Mouse (Mus musculus) forebrain, embryonic 16.5 days (tissue): ENCODE results near the gene Ciapin1. TPM values are rescaled to one million over a fixed set of nuclear protein-coding genes. Genes with fewer than 3 reads are reported as not detected.

Source experiments
- ATAC-seq: fragments of 200-750 bp; cut with Nextera tagmentation; 2 replicates; pipeline ENCODE4 v1.8.0; 2017; ENCODE audit warnings: mild to moderate bottlenecking, moderate library complexity
- H3K27ac ChIP-seq: fragments of 300-500 bp; sonication (generic); 2 replicates; pipeline ENCODE4 v1.5.1; 2014; ENCODE audit warnings: low read length, control low read depth
- H3K27me3 ChIP-seq: fragments of 300-500 bp; sonication (generic); replicated peaks from 2 replicates; pipeline ENCODE4 v1.6.1; 2014; ENCODE audit warnings: low read length; ENCODE audit not compliant: control insufficient read depth, insufficient read depth
- H3K36me3 ChIP-seq: fragments of 300-500 bp; sonication (generic); 2 replicates; pipeline ENCODE4 v1.6.1; 2014; ENCODE audit not compliant: control insufficient read depth, insufficient read depth
- H3K4me1 ChIP-seq: fragments of 300-500 bp; sonication (generic); replicated peaks from 2 replicates; pipeline ENCODE4 v1.6.1; 2014; ENCODE audit warnings: low read length; ENCODE audit not compliant: control insufficient read depth, insufficient read depth
- H3K4me2 ChIP-seq: fragments of 300-500 bp; sonication (generic); 2 replicates; pipeline ENCODE4 v1.6.1; 2014; ENCODE audit warnings: mild to moderate bottlenecking, low read length, control low read depth
- H3K4me3 ChIP-seq: fragments of 300-500 bp; sonication (generic); replicated peaks from 2 replicates; pipeline ENCODE4 v1.5.1; 2014; ENCODE audit warnings: mild to moderate bottlenecking, low read length, control low read depth
- H3K9ac ChIP-seq: fragments of 300-500 bp; sonication (generic); replicated peaks from 2 replicates; pipeline ENCODE4 v1.6.1; 2014; ENCODE audit warnings: low read depth, low read length, control low read depth
- H3K9me3 ChIP-seq: fragments of 300-500 bp; sonication (generic); 2 replicates; pipeline ENCODE4 v1.6.1; 2016; ENCODE audit warnings: low read length; ENCODE audit not compliant: control insufficient read depth
- WGBS: fragments of 180-500 bp; shearing (Covaris S2); extraction: QIAGEN DNeasy Blood & Tissue Kit; methylation state at CpG from one replicate; pipeline ENCODE4 v1.1.7; 2014; 5-methylcytosine and 5-hydroxymethylcytosine counted together
- polyA plus RNA-seq: library from polyadenylated mRNA; unstranded; fragments of >200 nt; fragmentation: Nextera tagmentation; extraction: Ambion mirVana; gene quantifications from 2 replicates; pipeline ENCODE4 v1.2.1, GENCODE M21; 2015

The Ciapin1 gene
- polyA plus RNA-seq, 1 experiment from 2014 or later: 148 TPM

- H3K4me1 ChIP-seq: peaks cover 7% of the 10 kb centered on the region
- H3K27me3 ChIP-seq: no peaks in the 10 kb centered on the region
- WGBS: 59% methylated on average over 5 of the region's 5 CpGs
- no peak for ATAC-seq
- H3K4me2 ChIP-seq: no peak overlapping the region
- no peaks in the 10 kb centered on the region for H3K36me3 ChIP-seq
- no peak overlapping the region for H3K4me3 ChIP-seq
- H3K9me3 ChIP-seq: no peaks in the 10 kb centered on the region
- H3K27ac ChIP-seq: no peak overlapping the region
- H3K9ac ChIP-seq: no peak overlapping the region
Measured at GRCm38 (mm10) chr8:94778473-94778872, 59.7 kb downstream of the Ciapin1 start.

GRCm38 (mm10) chr8:94778036-94778435 lies 60.1 kb downstream of the Ciapin1 start:
- H3K4me2 ChIP-seq: no peak overlapping the region
- H3K27me3 ChIP-seq: no peaks in the 10 kb centered on the region
- ATAC-seq: no peak
- 65% methylated on average over 10 of the region's 10 CpGs for WGBS
- no peak overlapping the region for H3K4me3 ChIP-seq
- H3K9ac ChIP-seq: no peak overlapping the region
- no peak overlapping the region for H3K27ac ChIP-seq
- H3K36me3 ChIP-seq: no peaks in the 10 kb centered on the region
- H3K9me3 ChIP-seq: no peaks in the 10 kb centered on the region
- H3K4me1 ChIP-seq: peaks cover 11% of the 10 kb centered on the region

DNA sequence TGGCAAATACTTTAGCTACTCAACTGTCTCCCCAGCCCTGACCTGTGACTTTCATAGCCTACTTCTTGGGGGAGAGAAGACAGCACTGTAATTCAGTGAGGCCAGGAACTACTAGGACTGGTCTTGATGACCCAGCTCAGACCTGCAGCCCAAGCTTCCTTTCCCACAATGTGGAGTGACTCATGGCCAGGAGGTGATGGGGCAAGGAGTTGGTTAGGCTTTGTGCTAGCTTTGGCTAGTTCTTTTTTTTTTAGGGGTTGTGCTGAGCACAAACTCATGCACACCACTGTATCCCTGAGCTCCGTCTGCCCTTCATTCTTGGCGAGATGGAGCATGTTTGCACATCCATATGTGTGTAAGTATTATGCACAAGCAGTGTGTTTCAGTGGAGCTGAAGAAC lies 61.8 kb downstream of the Ciapin1 start:
- Histone ChIP-seq H3K9me3 (no peaks in the 10 kb centered on the region), H3K9ac (no peak overlapping the region), H3K4me1 (peaks cover 28% of the 10 kb centered on the region), H3K4me3 (no peak overlapping the region), H3K27ac (no peak overlapping the region), H3K4me2 (no peak overlapping the region), H3K36me3 (no peaks in the 10 kb centered on the region), H3K27me3 (no peaks in the 10 kb centered on the region)
- ATAC-seq: no peak
- WGBS: 90% methylated on average over 2 of the region's 2 CpGs

GRCm38 (mm10) chr8:94774601-94775000 lies 63.6 kb downstream of the Ciapin1 start:
- H3K4me3 ChIP-seq: no peak overlapping the region

DNA sequence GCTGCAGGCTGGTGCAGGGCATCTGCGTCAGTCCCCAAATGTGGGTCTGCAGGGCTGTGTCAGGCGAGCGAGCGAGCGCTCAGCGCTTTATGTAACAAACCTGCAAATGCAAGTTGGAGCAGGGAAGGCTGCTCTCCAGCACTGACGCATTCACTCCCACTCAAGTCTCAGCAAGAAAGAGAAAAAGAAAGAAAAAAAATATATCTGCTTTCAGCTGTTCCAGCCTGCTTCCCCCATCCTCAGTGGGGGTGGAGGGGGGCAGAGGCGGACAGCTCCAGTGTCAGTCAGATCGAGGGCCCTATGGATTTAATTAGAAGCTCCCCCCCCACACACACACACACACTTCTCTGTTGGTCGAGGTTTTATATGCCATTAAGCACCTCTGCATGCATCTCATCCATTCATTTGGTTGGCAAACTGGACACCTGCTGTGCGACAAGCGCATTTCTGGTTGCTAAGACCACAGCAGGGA lies 64.4 kb downstream of the Ciapin1 start:
- ATAC-seq: peak; percentile 32
- 0 out of 2 replicates have a peak overlapping the region, but pooled peaks have one; percentile 9 for H3K27ac ChIP-seq
- 7% methylated on average over 12 of the region's 12 CpGs for WGBS
- H3K9me3 ChIP-seq: no peaks in the 10 kb centered on the region
- H3K9ac ChIP-seq: peak overlapping the region; percentile 39; the same call in 1 of the 2 replicates
- H3K27me3 ChIP-seq: no peaks in the 10 kb centered on the region; the same call in 1 of the 2 replicates
- no peaks in the 10 kb centered on the region for H3K36me3 ChIP-seq
- H3K4me2 ChIP-seq: peak overlapping the region; percentile 94
- H3K4me1 ChIP-seq: peaks cover 34% of the 10 kb centered on the region
- H3K4me3 ChIP-seq: peak overlapping the region; percentile 70

More at GRCm38 (mm10) chr8:94774601-94775000, 63.6 kb downstream of the Ciapin1 start:
- Histone ChIP-seq H3K4me2 (no peak overlapping the region), H3K27ac (no peak overlapping the region), H3K9me3 (no peaks in the 10 kb centered on the region), H3K4me1 (peaks cover 34% of the 10 kb centered on the region), H3K27me3 (no peaks in the 10 kb centered on the region; the same call in 1 of the 2 replicates), H3K9ac (no peak overlapping the region), H3K36me3 (no peaks in the 10 kb centered on the region)
- no peak for ATAC-seq
- 89% methylated on average over 1 of the region's 1 CpGs for WGBS

DNA sequence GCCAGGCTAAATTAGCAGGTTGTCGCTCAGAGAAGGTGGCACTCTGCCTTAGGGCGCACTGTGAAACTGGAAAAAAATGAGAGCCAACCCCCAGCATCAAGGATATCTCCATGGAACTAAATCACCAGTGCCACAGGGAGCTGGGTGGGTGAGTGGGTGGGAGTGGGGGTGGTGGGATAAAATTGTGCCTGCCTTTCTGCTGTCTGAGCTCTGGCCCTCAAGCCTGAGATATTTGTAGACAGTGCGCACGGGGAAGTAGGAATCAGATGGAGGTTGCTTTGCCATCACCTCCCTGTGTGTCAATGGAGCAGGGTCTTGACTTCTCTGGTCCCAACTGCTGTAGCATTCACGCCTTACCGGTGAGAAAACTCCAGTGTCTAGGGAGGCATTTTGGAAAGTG lies 65.1 kb downstream of the Ciapin1 start:
- H3K27ac ChIP-seq: no peak overlapping the region
- 51% methylated on average over 6 of the region's 6 CpGs for WGBS
- ATAC-seq: no peak

GRCm38 (mm10) chr8:94771941-94772670 lies 66.1 kb downstream of the Ciapin1 start, which contains the start of gene Cx3cl1:
TSS of gene Cx3cl1 (plus strand) at chr8:94772009.
- Histone ChIP-seq H3K9ac (peak within 1 kb of the TSS; percentile 75), H3K27me3 (no peaks in the 10 kb centered on the region; the same call in 1 of the 2 replicates), H3K4me3 (peak within 1 kb of the TSS; percentile 70), H3K9me3 (no peaks in the 10 kb centered on the region), H3K4me1 (peaks cover 34% of the 10 kb centered on the region), H3K4me2 (peak within 1 kb of the TSS; percentile 94), H3K36me3 (no peaks in the 10 kb centered on the region), H3K27ac (peak within 1 kb of the TSS; percentile 15)
- ATAC-seq: peak; percentile 90
- WGBS: under 1% methylated on average over 33 of the region's 38 CpGs

More for the DNA sequence above, 65.1 kb downstream of the Ciapin1 start:
- no peaks in the 10 kb centered on the region for H3K36me3 ChIP-seq
- H3K4me2 ChIP-seq: peak overlapping the region; percentile 94
- H3K27me3 ChIP-seq: no peaks in the 10 kb centered on the region; the same call in 1 of the 2 replicates
- peaks cover 34% of the 10 kb centered on the region for H3K4me1 ChIP-seq
- no peaks in the 10 kb centered on the region for H3K9me3 ChIP-seq
- H3K9ac ChIP-seq: peak overlapping the region; percentile 75
- H3K4me3 ChIP-seq: peak overlapping the region; percentile 70

DNA sequence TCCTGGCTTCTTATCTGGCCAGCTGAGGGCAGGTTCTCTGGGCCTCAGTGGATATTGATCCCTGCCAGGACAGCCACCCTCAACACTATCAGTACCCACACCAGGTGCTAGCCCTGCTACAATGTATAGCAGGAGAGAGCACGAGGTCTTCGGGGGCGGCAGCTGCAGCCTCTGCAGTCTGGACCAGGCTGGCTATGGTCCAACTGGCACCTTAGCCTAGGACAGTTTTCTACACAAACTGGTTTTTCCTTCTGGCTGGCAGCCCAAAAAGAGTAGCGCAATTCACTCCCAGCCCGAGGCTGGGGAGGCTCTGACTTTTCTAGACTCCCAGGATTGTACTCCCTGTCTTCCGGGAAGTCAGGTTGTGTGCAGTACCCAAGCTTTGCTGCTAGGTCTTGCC lies 67.2 kb downstream of the Ciapin1 start:
- Histone ChIP-seq H3K9ac (no peak overlapping the region), H3K4me3 (no peak overlapping the region), H3K27ac (no peak overlapping the region), H3K4me1 (peaks cover 34% of the 10 kb centered on the region), H3K36me3 (no peaks in the 10 kb centered on the region), H3K9me3 (no peaks in the 10 kb centered on the region), H3K4me2 (no peak overlapping the region), H3K27me3 (no peaks in the 10 kb centered on the region; the same call in 1 of the 2 replicates)
- no peak for ATAC-seq
- 17% methylated on average over 6 of the region's 6 CpGs for WGBS
